Mouse (Mus musculus) 3134 (cell line): Measurements from ENCODE around the gene Cask.

Experiments used
- DNase-seq: peaks from one replicate; pipeline ENCODE4 v3.0.0-alpha.2; 2011; ENCODE audit warnings: low spot score; ENCODE audit not compliant: insufficient read length; ENCODE audit errors: extremely low read depth

Cask gene

GRCm38 (mm10) chrX:13651889-13652288, 199.3 kb downstream of the Cask start:
- DNase-seq = no peak

GRCm38 (mm10) chrX:13638894-13639293, 212.3 kb downstream of the Cask start:
- DNase-seq = no peak

GRCm38 (mm10) chrX:13636398-13636797, 214.8 kb downstream of the Cask start:
- DNase-seq = no peak

GRCm38 (mm10) chrX:13631599-13632283, 219.4 kb downstream of the Cask start, which contains the start of gene Gpr34:
Gene Gpr34, plus strand, starts transcription at chrX:13632089.
- no peak for DNase-seq

GRCm38 (mm10) chrX:13622654-13623053, 228.5 kb downstream of the Cask start:
- no peak for DNase-seq

GRCm38 (mm10) chrX:13621473-13621872, 229.7 kb downstream of the Cask start:
- DNase-seq = no peak

- no peak for DNase-seq
Measured at GRCm38 (mm10) chrX:13618476-13618875, 232.7 kb downstream of the Cask start.

GRCm38 (mm10) chrX:13617294-13617693, 233.9 kb downstream of the Cask start:
- DNase-seq = no peak

- DNase-seq = no peak
Measured at GRCm38 (mm10) chrX:13616726-13617125, 234.4 kb downstream of the Cask start.

GRCm38 (mm10) chrX:13612115-13612514, 239.1 kb downstream of the Cask start:
- DNase-seq = no peak

- no peak for DNase-seq
Measured at GRCm38 (mm10) chrX:13611114-13611513, 240.1 kb downstream of the Cask start.

GRCm38 (mm10) chrX:13607752-13608151, 243.4 kb downstream of the Cask start:
- DNase-seq = no peak

GRCm38 (mm10) chrX:13606741-13607140, 244.4 kb downstream of the Cask start:
- DNase-seq = no peak

GRCm38 (mm10) chrX:13599966-13600365, 251.2 kb downstream of the Cask start:
- DNase-seq = no peak

GRCm38 (mm10) chrX:13599373-13599772, 251.8 kb downstream of the Cask start:
- DNase-seq = no peak

- DNase-seq = no peak
Measured at GRCm38 (mm10) chrX:13577647-13578046, 273.5 kb downstream of the Cask start.

- DNase-seq = peak; percentile 3
Measured at GRCm38 (mm10) chrX:13576606-13577005, 274.6 kb downstream of the Cask start.

- DNase-seq = no peak
Measured at GRCm38 (mm10) chrX:13574872-13575271, 276.3 kb downstream of the Cask start.

- no peak for DNase-seq
Measured at GRCm38 (mm10) chrX:13574298-13574697, 276.9 kb downstream of the Cask start.

- no peak for DNase-seq
Measured at GRCm38 (mm10) chrX:13554504-13554903, 296.7 kb downstream of the Cask start.

GRCm38 (mm10) chrX:13552288-13552687, 298.9 kb downstream of the Cask start:
- DNase-seq = no peak

GRCm38 (mm10) chrX:13551566-13551965, 299.6 kb downstream of the Cask start:
- no peak for DNase-seq

GRCm38 (mm10) chrX:13549100-13549499, 302.1 kb downstream of the Cask start:
- DNase-seq = peak; percentile 45
